Mouse (Mus musculus) E14TG2a.4 (cell line): ENCODE data around the gene Cmas.

Experiments
- H3K27me3 ChIP-seq: 2 replicates; pipeline ENCODE4 v1.6.1; 2014; ENCODE audit warnings: low read length, control low read depth; ENCODE audit not compliant: insufficient read depth
- H3K36me3 ChIP-seq: 2 replicates; pipeline ENCODE4 v1.6.1; 2014; ENCODE audit warnings: low read length, control low read depth; ENCODE audit not compliant: insufficient read depth
- H3K4me1 ChIP-seq: replicated peaks from 2 replicates; pipeline ENCODE4 v1.6.1; 2014; ENCODE audit warnings: low read depth, low read length, control low read depth
- H3K4me3 ChIP-seq: replicated peaks from 2 replicates; pipeline ENCODE4 v1.5.1; 2014; ENCODE audit warnings: mild to moderate bottlenecking, low read length
- H3K9me3 ChIP-seq: 2 replicates; pipeline ENCODE4 v1.6.1; 2014; ENCODE audit warnings: low read length, control low read depth
- CTCF ChIP-seq: conservative IDR thresholded peaks from 2 replicates; pipeline ENCODE4 v1.5.1; 2014; ENCODE audit warnings: low read length
- NANOG ChIP-seq: IDR thresholded peaks from 2 replicates; pipeline ENCODE4 v1.6.1; 2014; ENCODE audit warnings: borderline replicate concordance, low read length, mixed read lengths
- POU5F1 ChIP-seq: IDR thresholded peaks from 2 replicates; pipeline ENCODE4 v1.6.1; 2014; ENCODE audit warnings: low read length, borderline replicate concordance

Gene Cmas

DNA sequence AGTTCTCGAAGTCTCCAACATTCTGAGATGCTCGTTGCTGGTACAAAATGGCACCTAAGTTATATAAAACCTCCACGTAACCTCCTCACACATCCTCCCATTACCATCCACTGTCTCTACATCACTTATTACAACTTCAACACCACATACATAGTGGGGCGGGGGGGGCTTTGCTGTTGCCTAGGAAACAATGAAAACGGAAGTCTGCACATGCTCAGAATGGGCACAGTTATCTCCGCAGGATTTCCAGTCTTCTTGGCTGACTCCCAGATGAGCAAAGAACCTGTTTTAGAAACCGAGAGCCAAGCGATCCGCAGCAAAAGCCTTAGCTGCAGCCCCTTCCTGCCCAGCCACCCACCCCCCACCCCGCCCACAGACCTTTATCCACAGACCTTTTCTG lies 33.2 kb downstream of the Cmas start:
- TF ChIP-seq CTCF (no peak), NANOG (no peak), POU5F1 (no peak)
- Histone ChIP-seq H3K9me3 (no peaks in the 10 kb centered on the region), H3K4me3 (no peak overlapping the region), H3K27me3 (no peaks in the 10 kb centered on the region), H3K4me1 (peaks cover 33% of the 10 kb centered on the region), H3K36me3 (no peaks in the 10 kb centered on the region)

DNA sequence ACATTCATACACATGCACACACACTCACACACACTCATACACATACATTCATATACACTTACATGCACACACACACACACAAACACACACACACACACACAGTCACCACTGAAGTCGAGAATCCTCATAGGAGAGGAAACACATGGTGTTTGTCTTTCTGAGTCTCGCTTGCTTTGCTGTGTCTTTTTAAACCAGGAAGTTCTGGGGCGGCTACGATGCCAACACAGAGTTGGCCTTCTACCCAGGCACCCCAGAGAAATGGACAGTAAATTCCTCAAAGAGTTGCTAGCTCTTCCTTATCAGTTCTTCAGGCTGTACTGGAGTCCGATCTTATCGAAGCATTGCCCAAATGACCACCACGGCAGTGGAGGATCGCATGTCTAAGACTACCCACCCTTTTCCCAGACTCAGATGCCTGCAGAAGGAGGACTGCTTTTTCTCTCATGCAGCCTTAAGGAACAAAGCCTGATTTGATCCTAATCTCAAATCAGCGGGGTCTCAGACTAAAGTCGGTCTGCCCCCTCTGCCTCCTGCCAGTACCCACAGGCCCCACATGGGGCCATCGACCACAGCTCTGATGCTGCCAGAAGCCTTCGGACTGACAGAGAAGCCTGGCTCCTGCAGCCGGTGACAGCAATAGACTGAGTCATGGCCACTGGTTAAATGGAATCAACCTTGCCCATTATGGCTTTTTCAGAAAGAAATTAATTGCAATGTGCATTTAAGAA lies 35.9 kb downstream of the Cmas start:
- no peaks in the 10 kb centered on the region for H3K36me3 ChIP-seq
- H3K4me3 ChIP-seq = no peak overlapping the region
- peaks cover 33% of the 10 kb centered on the region for H3K4me1 ChIP-seq
- TF ChIP-seq POU5F1 = no peak
- no peak for TF ChIP-seq CTCF
- TF ChIP-seq NANOG = no peak
- H3K27me3 ChIP-seq = no peaks in the 10 kb centered on the region
- no peaks in the 10 kb centered on the region for H3K9me3 ChIP-seq

DNA sequence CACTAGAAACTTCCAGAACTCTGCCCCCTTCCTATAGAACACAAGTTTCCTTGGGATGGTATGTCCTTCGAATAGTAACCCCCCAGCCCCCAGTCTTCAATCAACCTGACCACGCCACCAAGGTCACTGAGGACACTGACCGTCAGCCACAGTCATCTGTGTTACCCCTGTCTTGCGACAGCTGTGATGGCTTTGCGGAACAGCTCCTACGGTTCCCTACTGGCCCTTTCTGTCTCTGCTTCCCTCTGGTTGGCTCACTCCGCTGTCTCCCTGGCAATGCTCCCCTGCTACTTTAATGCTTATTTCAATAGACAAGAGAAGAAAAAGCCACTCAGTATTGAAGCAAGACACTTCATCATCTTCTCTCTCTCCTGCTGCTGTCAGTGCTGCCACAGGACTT lies 37.0 kb downstream of the Cmas start:
- Histone ChIP-seq H3K36me3 (no peaks in the 10 kb centered on the region), H3K9me3 (no peaks in the 10 kb centered on the region), H3K4me3 (no peak overlapping the region), H3K4me1 (peaks cover 26% of the 10 kb centered on the region), H3K27me3 (no peaks in the 10 kb centered on the region)
- TF ChIP-seq NANOG (no peak), CTCF (no peak), POU5F1 (no peak)

DNA sequence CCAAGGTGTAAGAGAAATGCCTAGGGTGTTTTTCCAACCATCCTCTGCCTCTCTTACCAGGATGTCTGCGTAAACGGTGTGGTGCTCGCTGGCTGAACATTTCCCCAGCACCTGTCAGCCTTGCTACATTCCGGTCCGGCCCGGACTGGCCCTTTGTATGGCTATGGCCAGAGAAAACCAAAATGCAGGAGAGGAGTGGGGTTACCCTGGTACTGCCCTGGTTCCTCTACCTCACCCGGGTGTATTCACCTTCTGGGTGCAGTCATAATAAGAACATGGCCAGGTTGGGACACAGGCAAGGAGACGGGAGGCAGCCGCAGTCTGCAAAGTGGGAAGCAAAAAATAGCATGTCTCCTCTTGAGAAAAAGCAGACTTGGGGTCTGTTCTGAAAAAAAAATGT lies 38.6 kb downstream of the Cmas start:
- H3K9me3 ChIP-seq = no peaks in the 10 kb centered on the region
- no peaks in the 10 kb centered on the region for H3K36me3 ChIP-seq
- TF ChIP-seq NANOG = no peak
- TF ChIP-seq POU5F1 = no peak
- no peak for TF ChIP-seq CTCF
- H3K27me3 ChIP-seq = no peaks in the 10 kb centered on the region
- H3K4me1 ChIP-seq = peaks cover 12% of the 10 kb centered on the region
- no peak overlapping the region for H3K4me3 ChIP-seq

DNA sequence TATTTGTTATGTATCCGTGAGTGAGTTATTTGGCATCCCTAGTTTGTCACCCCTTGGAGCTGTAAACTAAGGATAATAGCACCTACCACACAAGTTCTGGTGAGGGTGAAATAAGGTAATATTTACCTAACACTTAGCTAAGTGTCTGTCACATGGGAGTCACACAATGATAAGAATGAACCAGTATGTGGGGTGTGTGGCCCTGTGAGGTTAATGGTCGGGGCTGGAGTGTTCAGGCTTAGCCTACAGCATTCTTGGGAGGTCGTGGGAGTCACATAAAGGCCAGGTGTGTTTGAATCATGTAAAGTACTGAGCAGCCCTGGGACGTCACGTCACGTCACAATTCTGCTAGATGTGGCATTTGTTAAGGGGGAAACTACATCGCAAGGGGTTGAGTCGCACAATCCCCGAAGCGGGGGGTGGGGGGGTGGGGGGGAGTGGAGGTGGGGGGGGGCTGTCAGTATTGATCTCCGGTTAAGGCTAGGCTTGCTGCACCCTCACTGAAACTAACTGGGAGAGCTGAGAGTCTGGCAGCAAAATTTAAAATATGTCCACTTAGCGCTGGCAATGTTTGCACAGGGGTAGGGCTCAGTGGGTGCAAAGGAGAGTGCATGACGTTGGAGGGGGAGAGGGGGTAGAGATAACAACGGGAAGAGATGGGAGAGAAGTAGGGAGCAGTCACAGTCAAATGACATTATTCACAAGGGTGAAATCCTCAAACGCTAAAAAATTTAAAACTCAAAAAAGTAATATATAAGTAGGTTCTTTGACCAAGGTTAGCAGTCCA lies 39.4 kb downstream of the Cmas start:
- Histone ChIP-seq H3K4me3 (no peak overlapping the region), H3K4me1 (peaks cover 6% of the 10 kb centered on the region; the same call in 1 of the 2 replicates), H3K9me3 (no peaks in the 10 kb centered on the region), H3K27me3 (no peaks in the 10 kb centered on the region), H3K36me3 (no peaks in the 10 kb centered on the region)
- TF ChIP-seq CTCF (no peak), NANOG (no peak), POU5F1 (no peak)

DNA sequence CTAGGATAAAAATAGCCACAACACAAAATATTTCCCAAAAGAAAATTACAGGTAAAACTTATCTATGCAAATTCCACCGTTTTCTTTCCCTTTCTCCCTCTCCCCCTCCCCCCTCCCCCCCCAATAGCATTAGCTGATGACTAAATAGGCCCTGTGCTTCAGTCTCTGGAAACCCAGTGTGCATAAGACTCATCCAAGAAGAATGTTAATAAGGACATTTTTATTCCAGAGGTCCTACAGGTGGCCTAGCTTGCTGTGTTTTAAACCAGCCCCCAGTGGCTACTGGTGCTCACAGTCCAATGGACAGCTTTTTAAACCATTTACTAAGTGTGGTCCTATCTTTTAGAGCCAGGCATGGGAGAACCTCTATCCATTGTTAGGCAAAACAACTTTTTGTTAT lies 41.5 kb downstream of the Cmas start:
- H3K27me3 ChIP-seq = no peaks in the 10 kb centered on the region
- no peaks in the 10 kb centered on the region for H3K9me3 ChIP-seq
- no peak overlapping the region for H3K4me3 ChIP-seq
- TF ChIP-seq CTCF (no peak), NANOG (no peak), POU5F1 (no peak)
- H3K4me1 ChIP-seq = peaks cover 9% of the 10 kb centered on the region; the same call in 1 of the 2 replicates
- no peaks in the 10 kb centered on the region for H3K36me3 ChIP-seq

DNA sequence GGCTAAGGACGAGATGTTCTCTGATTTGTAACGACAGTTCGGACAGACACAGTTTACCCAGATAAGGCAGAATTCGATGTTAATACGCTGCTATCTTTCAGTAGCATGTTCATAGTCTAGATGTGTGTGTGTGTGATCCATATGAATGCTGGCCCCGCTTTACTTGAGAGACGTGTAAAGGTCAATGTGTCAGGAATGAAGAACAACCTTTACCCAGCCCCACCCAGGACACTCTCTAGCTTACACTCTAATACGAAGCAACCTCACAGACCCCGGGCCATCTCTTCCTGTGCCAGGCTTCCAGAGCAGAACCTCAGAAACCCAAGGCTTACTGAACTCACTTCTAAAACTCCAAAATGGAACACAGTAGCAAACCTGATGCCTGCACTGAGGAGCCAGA lies 42.4 kb downstream of the Cmas start:
- no peaks in the 10 kb centered on the region for H3K9me3 ChIP-seq
- 0 out of 2 replicates have a peak, but pooled peaks cover 2% of the 10 kb centered on the region for H3K4me1 ChIP-seq
- no peaks in the 10 kb centered on the region for H3K36me3 ChIP-seq
- H3K4me3 ChIP-seq = no peak overlapping the region
- H3K27me3 ChIP-seq = no peaks in the 10 kb centered on the region
- TF ChIP-seq NANOG = no peak
- no peak for TF ChIP-seq CTCF

DNA sequence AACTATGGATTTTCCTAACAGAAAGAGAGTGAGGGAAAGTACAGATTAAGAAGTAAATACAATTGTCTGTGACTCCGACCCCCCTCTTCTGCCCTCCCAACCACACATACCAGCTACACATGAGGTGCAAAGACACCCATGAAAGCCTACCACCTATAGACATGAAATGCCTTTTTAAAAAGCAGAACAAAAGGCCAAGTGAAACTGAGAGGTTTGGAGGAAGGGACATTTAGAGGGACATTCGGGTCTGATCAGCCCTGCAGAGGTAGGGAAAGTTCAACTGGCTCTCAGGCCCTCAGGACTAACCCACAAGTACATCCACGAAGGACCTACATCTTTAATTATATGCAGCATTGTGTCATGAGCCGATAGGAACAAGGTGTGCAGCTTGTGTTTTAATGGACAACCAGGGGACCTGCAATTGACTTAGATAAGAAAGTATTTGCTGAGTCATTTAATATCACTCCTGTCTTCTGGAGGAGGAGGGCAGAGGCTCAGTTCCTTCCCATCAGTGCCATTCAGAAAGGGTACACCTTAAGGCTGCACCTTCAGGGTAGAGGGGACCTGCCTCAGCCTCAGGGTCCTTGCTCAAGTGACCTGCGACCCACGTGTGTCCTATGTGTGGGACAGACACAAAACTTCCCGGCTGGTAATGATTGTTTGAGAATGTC lies 43.4 kb downstream of the Cmas start:
- H3K27me3 ChIP-seq = no peaks in the 10 kb centered on the region
- 0 out of 2 replicates have a peak, but pooled peaks cover 2% of the 10 kb centered on the region for H3K4me1 ChIP-seq
- no peak for TF ChIP-seq POU5F1
- no peak for TF ChIP-seq CTCF
- TF ChIP-seq NANOG = no peak
- no peaks in the 10 kb centered on the region for H3K9me3 ChIP-seq
- H3K4me3 ChIP-seq = no peak overlapping the region
- no peaks in the 10 kb centered on the region for H3K36me3 ChIP-seq
